Mouse (Mus musculus) liver, adult 2 months (tissue): Measurements from ENCODE around the gene Pomgnt1.

ENCODE experiments used
- CTCF ChIP-seq: fragments of 200-500 bp; IDR thresholded peaks from 2 replicates; pipeline ENCODE4 v1.5.1; 2011; ENCODE audit warnings: low read depth, low read length, control low read depth
- POLR2A ChIP-seq: fragments of 200-500 bp; IDR thresholded peaks from 2 replicates; pipeline ENCODE4 v1.6.1; 2011; ENCODE audit warnings: low read length, control low read depth; ENCODE audit not compliant: insufficient read depth; ENCODE audit errors: extremely low read depth

- TF ChIP-seq CTCF, result no peak
- no peak for TF ChIP-seq POLR2A
Observed at GRCm38 (mm10) chr4:116173752-116174151, 50.1 kb downstream of the Pomgnt1 start.
